Mouse (Mus musculus): ENCODE data around the gene Rnh1. TPM values are rescaled to one million over a fixed set of nuclear protein-coding genes. Genes with fewer than 3 reads are reported as not detected.
A peak's percentile ranks its signal among the peaks of the same experiment; 100 is the strongest.

The Rnh1 gene
- polyA plus RNA-seq, 1 experiment, result 251 TPM

GRCm38 (mm10) chr7:141218557-141219133 is 46.0 kb upstream of the Rnh1 start:
- no peak overlapping the region for H3K4me3 ChIP-seq (ENCODE audit: insufficient read depth, poor library complexity, severe bottlenecking)
- peaks cover 4% of the 10 kb centered on the region for H3K27me3 ChIP-seq (ENCODE audit: control insufficient read depth, insufficient read depth, insufficient read length)
- H3K79me3 ChIP-seq (ENCODE audit: low read depth), result no peaks in the 10 kb centered on the region
- TF ChIP-seq MAX (IDR thresholded peaks at IDR 0.05) (no peak), MYOG (IDR thresholded peaks at IDR 0.05; ENCODE audit: control insufficient read depth, extremely low read depth, insufficient read length) (no peak), CTCF (IDR thresholded peaks at IDR 0.05; ENCODE audit: control insufficient read depth, insufficient read depth, insufficient read length) (no peak), CEBPB (IDR thresholded peaks at IDR 0.05; ENCODE audit: low read depth) (no peak), MYOD1 (IDR thresholded peaks at IDR 0.05; ENCODE audit: control insufficient read depth, insufficient read length, low read depth) (no peak), FOSL1 (IDR thresholded peaks at IDR 0.05; ENCODE audit: insufficient read depth, low read length, poor library complexity, severe bottlenecking) (no peak)
- no peak overlapping the region for H3ac ChIP-seq (ENCODE audit: control insufficient read depth, insufficient read length, low read depth)
- no peaks in the 10 kb centered on the region for H3K79me2 ChIP-seq (ENCODE audit: control insufficient read depth, insufficient read depth)
- H3K36me3 ChIP-seq (ENCODE audit: control insufficient read depth, insufficient read depth), result no peaks in the 10 kb centered on the region

DNA sequence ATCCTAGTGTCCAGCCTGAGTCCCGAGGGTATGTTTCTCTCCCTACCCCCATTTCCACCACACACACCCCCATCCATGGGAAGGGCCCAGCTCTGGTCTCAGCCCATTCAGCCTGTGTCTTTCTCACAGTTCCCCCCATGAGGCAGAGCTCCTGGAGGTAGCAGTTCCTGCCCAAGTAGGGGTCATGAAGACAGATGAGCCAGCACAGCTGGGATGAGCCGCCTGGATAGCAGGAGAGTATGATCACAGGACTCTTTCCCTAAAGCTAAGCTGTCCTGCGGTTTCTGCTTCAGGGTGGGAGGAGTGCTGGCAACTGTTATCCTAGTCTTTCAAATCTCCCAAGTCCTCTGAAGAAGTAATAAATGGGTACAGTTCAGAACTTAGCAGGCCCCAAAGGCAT is 45.5 kb upstream of the Rnh1 start:
- Histone ChIP-seq H3K27me3 (ENCODE audit: control insufficient read depth, insufficient read depth, insufficient read length) (peaks cover 9% of the 10 kb centered on the region), H3K79me3 (ENCODE audit: low read depth) (no peaks in the 10 kb centered on the region), H3K4me3 (ENCODE audit: insufficient read depth, poor library complexity, severe bottlenecking) (no peak overlapping the region), H3ac (ENCODE audit: control insufficient read depth, insufficient read length, low read depth) (no peak overlapping the region), H3K79me2 (ENCODE audit: control insufficient read depth, insufficient read depth) (no peaks in the 10 kb centered on the region), H3K36me3 (ENCODE audit: control insufficient read depth, insufficient read depth) (no peaks in the 10 kb centered on the region)
- no peak for TF ChIP-seq USF1 (IDR thresholded peaks at IDR 0.05; ENCODE audit: low read depth)
- no peak for TF ChIP-seq MAX (IDR thresholded peaks at IDR 0.05)

DNA sequence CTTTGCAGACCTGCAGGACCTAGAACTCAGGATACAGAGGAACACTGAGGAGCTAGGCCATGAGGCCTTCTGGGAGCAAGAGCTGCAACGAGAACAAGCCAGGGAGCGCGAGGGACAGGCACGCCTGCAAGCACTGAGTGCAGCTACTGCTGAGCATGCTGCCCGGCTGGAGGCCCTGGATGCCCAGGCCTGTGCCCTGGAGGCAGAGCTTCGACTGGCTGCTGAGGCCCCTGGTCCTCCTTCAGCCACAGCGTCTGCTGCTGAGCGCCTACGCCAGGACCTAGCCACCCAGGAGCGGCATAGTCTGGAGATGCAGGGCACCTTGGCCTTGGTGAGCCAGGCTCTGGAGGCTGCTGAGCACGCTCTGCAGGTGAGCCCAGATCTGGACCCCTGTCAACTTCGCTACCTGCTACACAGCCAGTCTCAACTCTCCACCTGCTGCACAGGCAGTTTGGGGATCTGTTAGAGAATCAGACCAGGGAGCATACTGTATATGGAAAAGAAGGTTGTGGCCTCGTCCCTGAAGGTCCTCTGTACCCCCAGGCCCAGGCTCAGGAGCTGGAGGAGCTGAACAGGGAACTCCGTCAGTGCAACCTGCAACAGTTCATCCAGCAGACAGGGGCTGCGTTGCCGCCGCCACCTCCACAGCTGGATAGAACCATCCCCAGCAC is 44.8 kb upstream of the Rnh1 start:
- no peak overlapping the region for H3K4me3 ChIP-seq (ENCODE audit: insufficient read depth, poor library complexity, severe bottlenecking)
- no peaks in the 10 kb centered on the region for H3K79me2 ChIP-seq (ENCODE audit: control insufficient read depth, insufficient read depth)
- H3K36me3 ChIP-seq (ENCODE audit: control insufficient read depth, insufficient read depth), result no peaks in the 10 kb centered on the region
- TF ChIP-seq USF1 (IDR thresholded peaks at IDR 0.05; ENCODE audit: low read depth) (no peak), CEBPB (IDR thresholded peaks at IDR 0.05; ENCODE audit: low read depth) (no peak), MYOD1 (IDR thresholded peaks at IDR 0.05; ENCODE audit: control insufficient read depth, insufficient read length, low read depth) (no peak), FOSL1 (IDR thresholded peaks at IDR 0.05; ENCODE audit: insufficient read depth, low read length, poor library complexity, severe bottlenecking) (no peak), MYOG (IDR thresholded peaks at IDR 0.05; ENCODE audit: control insufficient read depth, extremely low read depth, insufficient read length) (no peak), CTCF (IDR thresholded peaks at IDR 0.05; ENCODE audit: control insufficient read depth, insufficient read depth, insufficient read length) (no peak), MAX (IDR thresholded peaks at IDR 0.05) (no peak)
- H3K27me3 ChIP-seq (ENCODE audit: control insufficient read depth, insufficient read depth, insufficient read length), result peaks cover 16% of the 10 kb centered on the region
- no peak overlapping the region for H3ac ChIP-seq (ENCODE audit: control insufficient read depth, insufficient read length, low read depth)
- H3K79me3 ChIP-seq (ENCODE audit: low read depth), result no peaks in the 10 kb centered on the region

- Histone ChIP-seq H3K79me3 (ENCODE audit: low read depth) (no peaks in the 10 kb centered on the region), H3K27me3 (ENCODE audit: control insufficient read depth, insufficient read depth, insufficient read length) (peaks cover 21% of the 10 kb centered on the region), H3ac (ENCODE audit: control insufficient read depth, insufficient read length, low read depth) (no peak overlapping the region), H3K4me3 (ENCODE audit: insufficient read depth, poor library complexity, severe bottlenecking) (no peak overlapping the region), H3K36me3 (ENCODE audit: control insufficient read depth, insufficient read depth) (no peaks in the 10 kb centered on the region), H3K79me2 (ENCODE audit: control insufficient read depth, insufficient read depth) (no peaks in the 10 kb centered on the region)
- TF ChIP-seq MAX (IDR thresholded peaks at IDR 0.05) (no peak), FOSL1 (IDR thresholded peaks at IDR 0.05; ENCODE audit: insufficient read depth, low read length, poor library complexity, severe bottlenecking) (no peak)
Measured at GRCm38 (mm10) chr7:141216894-141217293, 44.2 kb upstream of the Rnh1 start.

GRCm38 (mm10) chr7:141215880-141216733 is 43.5 kb upstream of the Rnh1 start:
- Histone ChIP-seq H3K4me3 (ENCODE audit: insufficient read depth, poor library complexity, severe bottlenecking) (peak overlapping the region; percentile 34), H3K79me3 (ENCODE audit: low read depth) (no peaks in the 10 kb centered on the region), H3K36me3 (ENCODE audit: control insufficient read depth, insufficient read depth) (no peaks in the 10 kb centered on the region), H3ac (ENCODE audit: control insufficient read depth, insufficient read length, low read depth) (peak overlapping the region; percentile 69), H3K79me2 (ENCODE audit: control insufficient read depth, insufficient read depth) (no peaks in the 10 kb centered on the region), H3K27me3 (ENCODE audit: control insufficient read depth, insufficient read depth, insufficient read length) (peaks cover 29% of the 10 kb centered on the region)
- no peak for TF ChIP-seq MAX (IDR thresholded peaks at IDR 0.05)
- TF ChIP-seq MYOD1 (IDR thresholded peaks at IDR 0.05; ENCODE audit: control insufficient read depth, insufficient read length, low read depth), result no peak
- no peak for TF ChIP-seq FOSL1 (IDR thresholded peaks at IDR 0.05; ENCODE audit: insufficient read depth, low read length, poor library complexity, severe bottlenecking)
- TF ChIP-seq CTCF (IDR thresholded peaks at IDR 0.05; ENCODE audit: control insufficient read depth, insufficient read depth, insufficient read length), result no peak
- TF ChIP-seq MYOG (IDR thresholded peaks at IDR 0.05; ENCODE audit: control insufficient read depth, extremely low read depth, insufficient read length), result no peak
- no peak for TF ChIP-seq USF1 (IDR thresholded peaks at IDR 0.05; ENCODE audit: low read depth)
- no peak for TF ChIP-seq CEBPB (IDR thresholded peaks at IDR 0.05; ENCODE audit: low read depth)

All from C2C12 (cell line).